Mouse (Mus musculus) adipocyte (in vitro differentiated cells): ENCODE data around the gene Speer3.
"Not testable (repeated sequence)": the region's sequence is repeated elsewhere in the genome, so short reads cannot be mapped to it uniquely, and the experiment has no call there.

Source experiments
- DNase-seq: peaks from one replicate; pipeline ENCODE4 v3.0.0-alpha.2; 2016; ENCODE audit warnings: low spot score

The Speer3 gene

GRCm38 (mm10) chr5:13791319-13791718, at the start of gene Speer3:
Gene Speer3 (plus strand): TSS chr5:13791619.
- DNase-seq: no peak

- not testable (repeated sequence) for DNase-seq
Observed at GRCm38 (mm10) chr5:13810496-13810895, 19.1 kb downstream of the Speer3 start.

- DNase-seq: no peak
Observed at GRCm38 (mm10) chr5:13825108-13825507, 33.7 kb downstream of the Speer3 start.

- no peak for DNase-seq
Observed at GRCm38 (mm10) chr5:13826708-13827107, 35.3 kb downstream of the Speer3 start.

GRCm38 (mm10) chr5:13844317-13844716, 52.9 kb downstream of the Speer3 start:
- DNase-seq: no peak
